Mouse (Mus musculus) lung, adult 2 months (tissue): Measurements from ENCODE around the gene Prss53. TPM values are rescaled to one million over a fixed set of nuclear protein-coding genes. Genes with fewer than 3 reads are reported as not detected.

Experiments
- DNase-seq: peaks from one replicate; pipeline ENCODE4 v3.0.0; 2022
- H3K4me1 ChIP-seq: fragments of 200-500 bp; 2 replicates; pipeline ENCODE4 v1.6.1; 2011; ENCODE audit warnings: low read length; ENCODE audit not compliant: control insufficient read depth, insufficient read depth
- H3K4me3 ChIP-seq: fragments of 200-500 bp; replicated peaks from 2 replicates; pipeline ENCODE3; 2011; ENCODE audit warnings: low read depth, mild to moderate bottlenecking, control low read depth, low read length; ENCODE audit errors: extremely low read depth
- CTCF ChIP-seq: fragments of 200-500 bp; IDR thresholded peaks from 2 replicates; pipeline ENCODE4 v1.5.1; 2011; ENCODE audit warnings: mild to moderate bottlenecking, low read length, control low read depth; ENCODE audit not compliant: insufficient read depth
- POLR2A ChIP-seq: fragments of 200-500 bp; IDR thresholded peaks from 2 replicates; pipeline ENCODE4 v1.6.1; 2011; ENCODE audit warnings: low read depth, mild to moderate bottlenecking, control low read depth, low read length, borderline replicate concordance; ENCODE audit errors: extremely low read depth
- WGBS: fragments of 180-500 bp; shearing (Covaris S2); methylation state at CpG from one replicate; pipeline ENCODE4 v1.1.7; 2018; 5-methylcytosine and 5-hydroxymethylcytosine counted together
- polyA plus RNA-seq: library from polyadenylated mRNA; depleted of rRNA; stranded (reverse); fragments of >200 nt; gene quantifications from 2 replicates; pipeline ENCODE4 v1.2.3, GENCODE M21; 2012; rRNA removed

Gene Prss53
- polyA plus RNA-seq, 1 experiment, result 3.4 TPM

DNA sequence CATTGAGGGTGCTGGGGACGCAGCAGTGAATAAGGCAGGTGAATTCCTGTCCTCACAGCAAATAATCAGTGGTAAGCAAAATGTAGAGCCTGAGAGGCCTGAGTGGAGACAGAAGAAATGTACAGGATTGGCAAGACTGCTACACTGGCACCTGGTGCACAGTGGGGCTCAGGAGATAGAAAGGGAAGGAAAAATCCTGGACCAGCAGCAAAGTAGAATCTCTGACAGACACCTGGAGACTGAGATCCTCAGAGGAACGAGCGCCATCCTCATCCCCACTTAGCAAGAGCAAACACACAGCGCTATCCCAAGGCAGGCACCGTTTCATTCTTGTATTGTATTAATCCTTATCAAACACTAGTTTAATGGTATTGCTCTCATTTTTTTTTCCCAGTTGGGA, 53.3 kb downstream of the Prss53 start:
- Histone ChIP-seq H3K4me3 (no peak overlapping the region), H3K4me1 (peaks cover 6% of the 10 kb centered on the region)
- 83% methylated on average over 5 of the region's 5 CpGs for WGBS
- TF ChIP-seq POLR2A (no peak), CTCF (no peak)
- no peak for DNase-seq

Other genes starting within 250 kb of the Prss53 start
- 22.0 and 26.8 TPM in 2 replicates for gene Bcl7c, start 182.0 kb downstream of the Prss53 start, polyA plus RNA-seq
- 20.1 and 21.1 TPM in 2 replicates for gene Ctf1, start 178.2 kb downstream of the Prss53 start, polyA plus RNA-seq
- not detected in 2 replicates for gene Ctf2, start 158.8 kb downstream of the Prss53 start, polyA plus RNA-seq
- 25.9 and 27.3 TPM in 2 replicates for gene Fbxl19, start 146.4 kb downstream of the Prss53 start, polyA plus RNA-seq
- 39.1 and 45.6 TPM in 2 replicates for gene Orai3, start 121.2 kb downstream of the Prss53 start, polyA plus RNA-seq
- gene Setd1a, start 114.3 kb downstream of the Prss53 start, polyA plus RNA-seq, result 10.8 and 15.6 TPM in 2 replicates
- not detected in 2 replicates for gene Gm49388, start 105.4 kb downstream of the Prss53 start, polyA plus RNA-seq
- gene Hsd3b7, start 90.4 kb downstream of the Prss53 start, polyA plus RNA-seq, result 79.4 and 81.7 TPM in 2 replicates
- 63.5 and 77.9 TPM in 2 replicates for gene Stx4a, start 66.7 kb downstream of the Prss53 start, polyA plus RNA-seq
- gene Stx1b, start 66.4 kb downstream of the Prss53 start, polyA plus RNA-seq, result 5.1 and 7.6 TPM in 2 replicates
- 22.0 and 23.4 TPM in 2 replicates for gene Zfp646, start 14.7 kb downstream of the Prss53 start, polyA plus RNA-seq
- 6.0 and 6.7 TPM in 2 replicates for gene Zfp668, start 14.1 kb downstream of the Prss53 start, polyA plus RNA-seq
- not detected in 2 replicates for gene Gm21974, start 4.5 kb upstream of the Prss53 start, polyA plus RNA-seq
- 176 and 201 TPM in 2 replicates for gene Vkorc1, start 4.6 kb upstream of the Prss53 start, polyA plus RNA-seq
- 72.7 and 94.7 TPM in 2 replicates for gene Bckdk, start 13.1 kb upstream of the Prss53 start, polyA plus RNA-seq
- 10.4 and 12.5 TPM in 2 replicates for gene Kat8, start 21.5 kb upstream of the Prss53 start, polyA plus RNA-seq
- gene Prss8, start 39.1 kb upstream of the Prss53 start, polyA plus RNA-seq, result 157 and 158 TPM in 2 replicates
- 14.6 and 17.5 TPM in 2 replicates for gene Prss36, start 55.8 kb upstream of the Prss53 start, polyA plus RNA-seq
- gene Fus, start 76.5 kb upstream of the Prss53 start, polyA plus RNA-seq, result 221 and 299 TPM in 2 replicates
- 28.0 and 66.7 TPM in 2 replicates for gene Pycard, start 102.9 kb upstream of the Prss53 start, polyA plus RNA-seq
- 5.1 and 15.4 TPM in 2 replicates for gene Trim72, start 113.0 kb upstream of the Prss53 start, polyA plus RNA-seq
- 25.2 and 27.6 TPM in 2 replicates for gene Itgam, start 171.7 kb upstream of the Prss53 start, polyA plus RNA-seq
- gene Gm49368, start 171.7 kb upstream of the Prss53 start, polyA plus RNA-seq, result 0.07 and 0.12 TPM in 2 replicates
- 20.6 and 25.0 TPM in 2 replicates for gene Itgax, start 238.6 kb upstream of the Prss53 start, polyA plus RNA-seq